Mouse (Mus musculus) small intestine, adult 2 months (tissue): ENCODE results near the gene Col4a2.

Experiments used
- CTCF ChIP-seq: fragments of 200-500 bp; IDR thresholded peaks from 2 replicates; pipeline ENCODE4 v1.5.1; 2012; ENCODE audit warnings: low read depth, mild to moderate bottlenecking, control low read depth, inconsistent platforms, low read length, moderate library complexity, mixed read lengths; ENCODE audit not compliant: insufficient replicate concordance, insufficient read length; ENCODE audit errors: extremely low read depth
- POLR2A ChIP-seq: fragments of 200-500 bp; IDR thresholded peaks from 2 replicates; pipeline ENCODE4 v1.6.1; 2012; ENCODE audit warnings: low read depth, mild to moderate bottlenecking, control low read depth, inconsistent platforms, low read length, moderate library complexity

GRCm38 (mm10) chr8:11464707-11464964 lies 152.0 kb downstream of the Col4a2 start:
- TF ChIP-seq POLR2A (no peak), CTCF (no peak)
